Mouse (Mus musculus) midbrain, embryonic 12.5 days (tissue): ENCODE measurements around the gene Otogl. TPM values are rescaled to one million over a fixed set of nuclear protein-coding genes. Genes with fewer than 3 reads are reported as not detected.

Source experiments
- ATAC-seq: fragments of 200-750 bp; cut with Nextera tagmentation; 2 replicates; pipeline ENCODE4 v1.8.0; 2017; ENCODE audit warnings: low read depth, moderate TSS enrichment, moderate library complexity; ENCODE audit not compliant: low FRiP score
- H3K27ac ChIP-seq: fragments of 300-500 bp; sonication (generic); replicated peaks from 2 replicates; pipeline ENCODE4 v1.5.1; 2016; ENCODE audit warnings: mild to moderate bottlenecking
- H3K27me3 ChIP-seq: fragments of 300-500 bp; sonication (generic); 2 replicates; pipeline ENCODE4 v1.6.1; 2016; ENCODE audit warnings: mild to moderate bottlenecking
- H3K36me3 ChIP-seq: fragments of 300-500 bp; sonication (generic); 2 replicates; pipeline ENCODE4 v1.6.1; 2016
- H3K4me1 ChIP-seq: fragments of 300-500 bp; sonication (generic); 2 replicates; pipeline ENCODE4 v1.6.1; 2016
- H3K4me2 ChIP-seq: fragments of 300-500 bp; sonication (generic); replicated peaks from 2 replicates; pipeline ENCODE4 v1.6.1; 2016; ENCODE audit warnings: mild to moderate bottlenecking, moderate library complexity
- H3K4me3 ChIP-seq: fragments of 300-500 bp; sonication (generic); 2 replicates; pipeline ENCODE4 v1.5.1; 2016; ENCODE audit warnings: mild to moderate bottlenecking
- H3K9ac ChIP-seq: fragments of 300-500 bp; sonication (generic); replicated peaks from 2 replicates; pipeline ENCODE4 v1.6.1; 2016; ENCODE audit warnings: mild to moderate bottlenecking, moderate library complexity
- H3K9me3 ChIP-seq: fragments of 300-500 bp; sonication (generic); 2 replicates; pipeline ENCODE4 v1.6.1; 2016; ENCODE audit warnings: mild to moderate bottlenecking
- WGBS: fragments of 180-500 bp; shearing (Covaris S2); methylation state at CpG from one replicate; pipeline ENCODE4 v1.1.7; 2016; 5-methylcytosine and 5-hydroxymethylcytosine counted together
- polyA plus RNA-seq: library from polyadenylated mRNA; unstranded; fragments of >200 nt; fragmentation: Nextera tagmentation; extraction: Ambion mirVana; gene quantifications from 2 replicates; pipeline ENCODE4 v1.2.1, GENCODE M21; 2016

Otogl gene
- polyA plus RNA-seq, 1 experiment from 2014 or later = not detected

DNA sequence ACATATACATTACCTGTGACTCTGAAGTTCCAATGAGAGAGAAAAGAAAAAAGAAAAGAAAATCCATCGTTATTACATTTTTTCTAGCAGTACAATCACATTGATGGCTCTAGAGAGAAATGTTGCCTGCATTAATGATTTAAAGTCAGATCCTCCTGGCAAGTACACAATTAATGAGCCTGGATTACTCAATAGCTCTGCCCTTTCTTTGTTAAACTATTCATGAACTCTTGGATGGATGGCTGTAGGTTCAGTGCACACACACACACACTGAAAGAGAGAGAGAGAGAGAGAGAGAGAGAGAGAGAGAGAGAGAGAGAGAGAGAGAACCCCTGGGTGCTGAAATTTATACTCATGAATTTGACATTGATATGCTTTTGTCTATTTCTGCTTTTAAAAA is 192.1 kb downstream of the Otogl start, which contains the start of gene Ptprq:
Ptprq (minus strand) TSS at position 246 of the 400 bp plus-strand sequence.
- no peak for ATAC-seq
- Histone ChIP-seq H3K36me3 (no peaks in the 10 kb centered on the region), H3K4me1 (no peaks in the 10 kb centered on the region), H3K9me3 (no peaks in the 10 kb centered on the region), H3K4me3 (no peak within 1 kb of the TSS), H3K27me3 (no peaks in the 10 kb centered on the region), H3K27ac (no peak within 1 kb of the TSS), H3K4me2 (no peak within 1 kb of the TSS), H3K9ac (no peak within 1 kb of the TSS)
- 68% methylated on average over 1 of the region's 1 CpGs for WGBS

Other genes starting within 250 kb of the Otogl start
- 0.16 and 0.22 TPM in 2 replicates for gene Ptprq, start 192.1 kb downstream of the Otogl start, polyA plus RNA-seq